Mouse (Mus musculus) bone marrow, adult 2 months (tissue): ENCODE measurements around the gene Ccdc6.

Experiments used
- CTCF ChIP-seq: fragments of 200-500 bp; IDR thresholded peaks from 2 replicates; pipeline ENCODE4 v1.5.1; 2011; ENCODE audit warnings: low read length, control low read depth; ENCODE audit not compliant: control insufficient read depth, insufficient read depth
- POLR2A ChIP-seq: fragments of 200-500 bp; IDR thresholded peaks from 2 replicates; pipeline ENCODE4 v1.6.1; 2011; ENCODE audit warnings: low read depth, mild to moderate bottlenecking, control low read depth, low read length, borderline replicate concordance; ENCODE audit not compliant: control insufficient read depth

DNA sequence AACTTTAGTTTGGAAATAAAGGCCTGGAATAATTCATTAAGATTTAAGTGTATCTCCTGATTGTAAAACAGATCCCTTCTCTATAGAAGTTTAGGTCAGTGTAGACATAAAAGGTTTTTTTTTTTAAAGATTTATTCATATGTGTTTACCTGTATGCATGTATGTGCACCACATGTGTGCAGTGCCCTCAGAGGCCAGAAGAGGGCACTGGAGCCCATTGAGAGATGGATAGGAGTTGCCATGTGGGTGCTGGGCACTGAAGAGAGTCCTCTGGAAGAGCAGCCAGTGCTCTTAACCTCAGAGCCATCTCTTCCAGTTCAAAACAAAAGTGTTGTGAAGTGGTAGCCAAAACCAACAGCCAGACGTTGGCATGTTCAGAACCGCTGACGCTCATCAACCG is 5.2 kb downstream of the Ccdc6 start:
- no peak for TF ChIP-seq CTCF
- no peak for TF ChIP-seq POLR2A
